Mouse (Mus musculus): ENCODE measurements around the gene Wdr75. TPM values are rescaled to one million over a fixed set of nuclear protein-coding genes. Genes with fewer than 3 reads are reported as not detected.

The Wdr75 gene
- polyA plus RNA-seq, 1 experiment from 2014 or later, result 70.1 TPM

Other genes with a start within 250 kb of the Wdr75 start
- not detected in 2 replicates for gene Gm5269, start 95.1 kb downstream of the Wdr75 start, polyA plus RNA-seq (2016; fragmentation: Nextera tagmentation; extraction: Ambion mirVana)
- 25.8 and 27.7 TPM in 2 replicates for gene Slc40a1, start 131.4 kb downstream of the Wdr75 start, polyA plus RNA-seq (2016; fragmentation: Nextera tagmentation; extraction: Ambion mirVana)